Mouse (Mus musculus): ENCODE measurements around the gene Ece1.
"Not testable (repeated sequence)": the region's sequence is repeated elsewhere in the genome, so short reads cannot be mapped to it uniquely, and the experiment has no call there.

Ece1 gene

GRCm38 (mm10) chr4:137979066-137979644 lies 117.1 kb downstream of the Ece1 start:
- DNase-seq (ENCODE audit: extremely low spot score, low read depth, low spot score), result not testable (repeated sequence)

GRCm38 (mm10) chr4:137982869-137983268 lies 120.8 kb downstream of the Ece1 start:
- DNase-seq (ENCODE audit: extremely low spot score, low read depth, low spot score), result no peak

DNA sequence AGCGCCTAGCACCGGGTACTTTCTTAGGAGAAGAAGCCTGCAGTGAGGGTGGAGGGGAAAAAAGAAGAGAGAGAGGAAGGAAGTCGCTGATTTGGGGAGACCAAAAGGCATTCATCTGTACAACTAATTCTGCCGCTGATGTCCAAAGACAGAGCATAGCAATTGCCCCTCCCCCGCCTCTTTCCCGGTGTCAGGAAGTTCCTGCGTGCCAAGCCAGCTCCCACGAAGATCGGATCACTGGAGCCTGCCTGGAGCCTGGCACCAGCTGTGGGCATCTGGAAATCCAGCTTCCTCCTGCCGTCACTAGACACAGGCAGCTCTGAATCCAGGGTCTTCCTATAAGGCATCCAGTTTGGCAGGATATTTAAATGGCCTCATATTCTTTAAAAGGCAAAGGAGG lies 122.2 kb downstream of the Ece1 start:
- DNase-seq (ENCODE audit: extremely low spot score, low read depth, low spot score), result no peak

- DNase-seq (ENCODE audit: extremely low spot score, low read depth, low spot score), result no peak
These were observed 122.7 kb downstream of the Ece1 start for GRCm38 (mm10) chr4:137984746-137985145.

GRCm38 (mm10) chr4:137989426-137989825 lies 127.4 kb downstream of the Ece1 start:
- no peak for DNase-seq (ENCODE audit: extremely low spot score, low read depth, low spot score)

DNA sequence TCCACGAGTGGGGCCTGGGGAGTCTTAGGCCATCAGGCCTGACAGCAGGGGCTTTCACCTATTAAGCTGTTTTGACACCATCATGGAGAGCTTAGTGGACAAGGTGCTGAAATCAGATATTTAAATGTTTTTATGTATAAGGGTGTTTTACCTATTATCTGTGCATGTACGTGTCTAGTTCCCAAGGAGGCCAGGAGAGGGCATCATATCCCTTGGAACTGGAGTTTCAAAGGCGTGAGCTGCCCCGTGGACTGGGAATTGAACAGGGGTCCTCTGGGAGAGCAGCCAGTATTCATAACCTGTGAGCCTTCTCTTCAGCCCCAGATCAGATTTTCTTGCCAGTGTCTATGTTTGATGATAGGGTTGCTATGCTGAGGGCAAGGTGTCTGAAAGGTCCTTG lies 128.4 kb downstream of the Ece1 start:
- no peak for DNase-seq (ENCODE audit: extremely low spot score, low read depth, low spot score)

DNA sequence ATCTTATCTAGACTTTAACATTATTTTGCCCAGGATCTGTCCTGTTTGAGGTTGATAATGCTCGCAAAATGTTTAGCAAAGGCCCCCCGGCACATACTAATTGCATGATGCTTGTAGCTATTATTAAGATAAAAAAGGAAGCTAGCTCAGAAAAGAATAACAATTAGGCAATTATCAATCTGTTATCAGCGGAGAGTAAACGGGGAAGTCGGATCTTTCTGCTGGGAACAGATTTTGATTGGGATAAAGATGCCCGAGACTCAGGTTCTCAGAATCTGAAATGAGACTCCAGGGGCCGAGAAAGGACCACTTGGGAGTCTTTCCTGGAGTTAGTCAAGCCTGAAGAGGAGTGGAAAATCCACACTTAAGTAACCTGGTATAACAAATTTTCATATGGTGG lies 129.2 kb downstream of the Ece1 start:
- DNase-seq (ENCODE audit: extremely low spot score, low read depth, low spot score), result no peak

DNA sequence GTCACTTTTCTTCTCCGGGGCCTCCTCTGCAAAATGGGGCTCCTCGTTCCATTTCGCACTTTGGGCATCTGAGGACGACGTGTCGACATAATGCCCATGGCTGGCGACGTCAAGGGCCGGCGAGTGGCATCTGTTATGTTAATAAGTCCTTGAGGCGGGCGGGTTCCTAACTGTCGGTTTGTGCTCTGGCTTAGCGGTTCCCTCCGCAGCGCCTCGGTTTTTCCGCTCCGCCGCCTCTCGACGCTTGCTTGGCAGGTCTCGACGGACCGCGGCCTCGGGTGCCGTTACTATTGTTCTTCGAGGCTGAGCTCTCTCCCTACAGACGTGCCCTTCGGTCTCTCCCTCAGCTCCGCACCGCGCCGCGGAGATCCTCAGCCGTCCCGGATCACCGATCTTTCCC lies 130.9 kb downstream of the Ece1 start, which contains the start of gene Eif4g3:
Gene Eif4g3 (plus strand): TSS at position 133 of the 400 bp plus-strand sequence.
- DNase-seq (ENCODE audit: extremely low spot score, low read depth, low spot score), result no peak

- DNase-seq (ENCODE audit: extremely low spot score, low read depth, low spot score), result peak; percentile 81
These were observed 131.3 kb downstream of the Ece1 start for GRCm38 (mm10) chr4:137993291-137993758.

- no peak for DNase-seq (ENCODE audit: extremely low spot score, low read depth, low spot score)
These were observed 132.0 kb downstream of the Ece1 start for GRCm38 (mm10) chr4:137993821-137994561.

GRCm38 (mm10) chr4:137994562-137995336 lies 132.7 kb downstream of the Ece1 start:
- no peak for DNase-seq (ENCODE audit: extremely low spot score, low read depth, low spot score)

- DNase-seq (ENCODE audit: extremely low spot score, low read depth, low spot score), result no peak
These were observed 133.4 kb downstream of the Ece1 start for GRCm38 (mm10) chr4:137995399-137995798.

DNA sequence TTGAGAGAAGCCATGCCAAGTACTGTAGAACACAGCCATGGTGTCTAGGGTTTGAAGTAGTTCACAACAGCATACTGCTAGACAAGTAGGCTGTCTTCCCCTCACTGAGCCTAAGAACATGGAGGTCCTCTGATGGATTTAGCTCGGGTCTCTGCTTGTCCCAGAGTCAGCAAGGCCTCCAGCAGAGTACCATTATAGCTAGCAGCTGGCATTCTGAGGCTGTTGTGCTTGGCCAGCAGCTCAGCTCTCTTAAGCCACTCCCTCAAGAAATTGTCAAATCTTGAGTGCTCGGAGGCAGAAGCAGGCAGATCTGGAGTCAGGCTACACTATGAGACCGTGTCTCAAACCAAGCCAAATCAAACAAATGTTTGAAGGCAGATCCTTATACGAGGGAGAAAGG lies 136.2 kb downstream of the Ece1 start:
- DNase-seq (ENCODE audit: extremely low spot score, low read depth, low spot score), result no peak

DNA sequence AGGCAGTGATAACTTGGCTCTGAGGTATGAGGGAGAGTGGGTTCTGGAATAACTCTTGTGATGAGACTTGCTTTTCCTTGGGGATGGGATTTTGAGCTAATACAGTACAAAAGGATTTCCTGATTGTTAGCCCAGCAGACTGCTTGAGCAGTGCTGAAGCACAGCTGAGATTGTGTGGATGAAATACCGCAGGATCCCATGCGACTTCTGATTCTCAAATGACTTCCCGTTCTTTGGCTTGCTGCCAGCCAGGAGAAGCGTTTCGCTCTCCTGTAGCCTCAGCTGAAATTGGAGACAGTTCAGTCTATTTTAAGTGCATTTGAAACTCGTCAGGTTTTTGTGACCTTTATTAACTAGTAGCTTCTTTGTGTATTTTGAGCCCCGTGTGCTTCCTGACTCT lies 138.6 kb downstream of the Ece1 start:
- DNase-seq (ENCODE audit: extremely low spot score, low read depth, low spot score), result no peak

- no peak for DNase-seq (ENCODE audit: extremely low spot score, low read depth, low spot score)
These were observed 142.0 kb downstream of the Ece1 start for GRCm38 (mm10) chr4:138003909-138004610.

DNA sequence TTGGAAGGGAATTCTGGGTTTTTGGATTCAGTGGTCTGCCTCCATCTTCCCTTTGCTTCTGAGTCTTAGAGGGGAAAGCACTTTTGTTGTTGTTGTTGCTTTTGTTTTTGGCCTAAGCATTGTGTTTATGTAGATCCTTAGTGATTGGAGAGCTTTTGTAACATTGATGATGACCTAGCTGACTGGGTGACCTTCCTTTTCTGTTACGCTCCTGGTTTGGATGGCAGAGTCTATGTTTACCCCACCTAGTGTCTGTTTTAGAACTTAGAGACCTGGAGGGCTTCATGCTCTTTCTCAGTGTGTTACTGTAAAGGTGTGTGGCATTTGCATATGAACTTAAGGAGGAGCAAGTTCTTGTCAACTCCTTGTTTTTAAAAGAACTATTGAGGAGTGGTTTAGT lies 143.7 kb downstream of the Ece1 start:
- DNase-seq (ENCODE audit: extremely low spot score, low read depth, low spot score), result no peak

- no peak for DNase-seq (ENCODE audit: extremely low spot score, low read depth, low spot score)
These were observed 145.0 kb downstream of the Ece1 start for GRCm38 (mm10) chr4:138006951-138007613.

DNA sequence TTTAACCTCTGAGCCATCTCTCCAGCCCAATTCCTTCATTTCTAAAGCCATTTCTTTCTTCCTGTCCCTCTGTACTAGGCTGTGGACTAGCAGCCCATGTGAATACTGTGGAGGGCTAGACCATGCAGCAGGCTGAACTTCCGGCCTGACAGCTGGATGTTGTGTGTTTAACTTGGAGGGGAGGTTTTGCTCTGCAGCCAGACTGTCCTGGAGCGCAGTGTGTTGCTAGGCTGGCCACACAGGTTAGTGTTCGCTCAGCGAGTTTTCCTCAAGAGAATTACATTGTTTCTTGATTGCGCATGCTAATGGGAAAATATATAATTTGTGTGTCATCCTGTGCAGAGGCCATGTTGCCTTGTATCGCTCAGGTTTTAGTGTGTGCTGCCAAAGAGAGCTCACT lies 146.6 kb downstream of the Ece1 start:
- no peak for DNase-seq (ENCODE audit: extremely low spot score, low read depth, low spot score)

- no peak for DNase-seq (ENCODE audit: extremely low spot score, low read depth, low spot score)
These were observed 147.9 kb downstream of the Ece1 start for GRCm38 (mm10) chr4:138009786-138010502.
